Mouse (Mus musculus) testis, adult 2 months (tissue): ENCODE results near the gene Icos. TPM values are rescaled to one million over a fixed set of nuclear protein-coding genes. Genes with fewer than 3 reads are reported as not detected.

ENCODE experiments used
- H3K27ac ChIP-seq: fragments of 200-500 bp; 2 replicates; pipeline ENCODE4 v1.5.1; 2012; ENCODE audit warnings: low read depth, low read length; ENCODE audit not compliant: control insufficient read depth, insufficient read depth
- H3K27me3 ChIP-seq: fragments of 200-500 bp; 2 replicates; pipeline ENCODE4 v1.6.1; 2012; ENCODE audit warnings: mild to moderate bottlenecking, low read length, moderate library complexity; ENCODE audit not compliant: control insufficient read depth, insufficient read depth
- H3K36me3 ChIP-seq: fragments of 200-500 bp; 2 replicates; pipeline ENCODE4 v1.6.1; 2012; ENCODE audit warnings: mild to moderate bottlenecking, low read length; ENCODE audit not compliant: control insufficient read depth, insufficient read depth
- H3K4me1 ChIP-seq: fragments of 200-500 bp; 2 replicates; pipeline ENCODE4 v1.6.1; 2012; ENCODE audit warnings: low read length; ENCODE audit not compliant: control insufficient read depth, insufficient read depth
- H3K4me3 ChIP-seq: fragments of 200-500 bp; 2 replicates; pipeline ENCODE4 v1.5.1; 2012; ENCODE audit warnings: low read depth, mild to moderate bottlenecking, low read length, moderate library complexity, mixed read lengths; ENCODE audit not compliant: control insufficient read depth
- CTCF ChIP-seq: fragments of 200-500 bp; IDR thresholded peaks from 2 replicates; pipeline ENCODE4 v1.5.1; 2012; ENCODE audit warnings: low read depth, mild to moderate bottlenecking, inconsistent platforms, low read length, moderate library complexity; ENCODE audit not compliant: control insufficient read depth, insufficient read depth, insufficient replicate concordance
- POLR2A ChIP-seq: fragments of 200-500 bp; IDR thresholded peaks from 2 replicates; pipeline ENCODE4 v1.6.1; 2012; ENCODE audit warnings: low read depth, mild to moderate bottlenecking, inconsistent platforms, low read length, moderate library complexity; ENCODE audit not compliant: control insufficient read depth
- polyA plus RNA-seq: library from polyadenylated mRNA; depleted of rRNA; stranded (reverse); fragments of >200 nt; gene quantifications from 2 replicates; pipeline ENCODE4 v1.2.3, GENCODE M21; 2012

The Icos gene
- polyA plus RNA-seq, 1 experiment = 0.07 TPM

DNA sequence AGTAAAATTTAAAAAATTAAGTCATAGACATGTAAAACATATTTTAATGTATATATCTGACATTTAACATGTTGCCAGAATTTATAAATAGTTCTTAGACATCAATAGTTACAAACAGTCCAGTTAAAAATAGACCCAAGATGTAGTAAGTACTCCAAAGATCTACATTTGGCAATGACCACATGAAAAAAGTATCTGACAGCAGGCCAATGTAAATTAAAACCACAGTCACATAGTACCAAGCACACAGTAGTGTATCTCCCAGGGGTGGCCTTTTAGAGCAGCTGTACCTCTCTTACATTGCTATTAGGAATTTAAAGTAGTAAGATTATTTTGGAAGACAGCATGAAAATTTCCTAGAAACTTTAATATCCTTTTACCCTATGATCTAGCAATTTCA is 29.8 kb downstream of the Icos start:
- H3K4me1 ChIP-seq = no peaks in the 10 kb centered on the region
- no peak overlapping the region for H3K27ac ChIP-seq
- H3K27me3 ChIP-seq = no peaks in the 10 kb centered on the region
- H3K4me3 ChIP-seq = no peak overlapping the region
- no peaks in the 10 kb centered on the region for H3K36me3 ChIP-seq
- TF ChIP-seq CTCF (no peak), POLR2A (no peak)

- H3K36me3 ChIP-seq = no peaks in the 10 kb centered on the region
- no peaks in the 10 kb centered on the region for H3K4me1 ChIP-seq
- no peaks in the 10 kb centered on the region for H3K27me3 ChIP-seq
- TF ChIP-seq POLR2A = no peak
- no peak for TF ChIP-seq CTCF
- H3K4me3 ChIP-seq = no peak overlapping the region
- H3K27ac ChIP-seq = no peak overlapping the region
These were observed 38.9 kb downstream of the Icos start for GRCm38 (mm10) chr1:61016578-61017118.

DNA sequence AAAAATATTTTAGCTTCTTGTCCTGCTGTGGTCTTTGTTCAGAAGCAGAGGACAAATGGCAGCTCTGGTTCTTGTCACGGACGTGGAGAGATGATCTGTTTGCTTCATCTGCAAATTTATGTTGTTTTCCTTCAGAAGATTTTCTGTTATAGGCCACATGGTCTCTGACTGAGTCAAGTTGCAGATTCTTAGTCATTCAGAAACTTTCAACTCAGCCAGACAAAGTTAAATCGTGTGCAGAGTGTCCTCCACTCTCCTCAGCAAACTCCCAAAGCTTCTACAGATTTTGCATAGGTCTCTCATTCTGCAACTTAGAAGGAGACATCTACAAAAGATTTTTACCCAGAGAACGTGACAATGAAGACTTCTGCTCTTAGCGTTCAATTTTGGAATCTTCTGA is 49.0 kb downstream of the Icos start:
- Histone ChIP-seq H3K4me1 (no peaks in the 10 kb centered on the region), H3K4me3 (no peak overlapping the region), H3K27me3 (no peaks in the 10 kb centered on the region), H3K27ac (no peak overlapping the region), H3K36me3 (no peaks in the 10 kb centered on the region)
- TF ChIP-seq CTCF (no peak), POLR2A (no peak)

DNA sequence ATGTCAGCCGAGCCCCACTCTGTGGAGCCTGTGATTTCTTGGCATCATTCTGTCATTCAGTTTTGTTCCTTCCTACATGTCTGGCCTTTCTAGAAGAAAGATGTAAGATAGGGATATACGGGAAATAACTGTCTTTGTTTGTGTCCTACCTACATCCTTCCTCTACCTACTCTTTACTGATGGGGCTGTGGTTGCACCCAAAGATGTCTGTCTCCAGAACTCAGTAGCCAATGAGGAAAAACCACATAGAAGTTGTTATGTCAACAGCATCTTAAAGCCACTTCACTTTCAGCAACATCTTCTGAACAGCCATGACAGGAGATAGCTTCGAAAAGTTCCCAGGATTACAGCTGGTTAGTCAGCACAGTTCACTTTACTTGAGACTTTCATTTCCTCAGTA is 49.8 kb downstream of the Icos start:
- Histone ChIP-seq H3K4me1 (no peaks in the 10 kb centered on the region), H3K4me3 (no peak overlapping the region), H3K27me3 (no peaks in the 10 kb centered on the region), H3K36me3 (no peaks in the 10 kb centered on the region), H3K27ac (no peak overlapping the region)
- TF ChIP-seq POLR2A (no peak), CTCF (no peak)

GRCm38 (mm10) chr1:61029919-61030318 is 52.2 kb downstream of the Icos start:
- no peaks in the 10 kb centered on the region for H3K4me1 ChIP-seq
- no peaks in the 10 kb centered on the region for H3K27me3 ChIP-seq
- H3K36me3 ChIP-seq = no peaks in the 10 kb centered on the region
- no peak overlapping the region for H3K4me3 ChIP-seq
- H3K27ac ChIP-seq = no peak overlapping the region
- TF ChIP-seq POLR2A (no peak), CTCF (no peak)

DNA sequence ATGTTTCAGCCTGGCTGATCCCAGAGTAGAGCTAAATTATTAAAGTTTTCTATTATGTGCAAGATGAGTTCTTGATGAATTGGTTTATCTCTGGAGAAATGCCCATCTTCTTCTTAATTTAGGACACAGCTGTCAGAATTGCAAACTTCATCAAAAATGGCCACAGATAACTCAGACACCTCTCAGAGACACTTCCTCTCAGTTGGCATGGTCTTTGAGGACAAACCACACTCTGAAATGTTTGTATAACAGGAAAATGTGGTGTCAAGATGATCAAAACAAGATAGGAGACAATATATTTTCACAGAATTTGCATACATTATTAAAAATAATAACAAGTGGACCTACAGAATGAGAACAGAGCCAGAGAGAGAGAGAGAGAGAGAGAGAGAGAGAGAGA is 52.8 kb downstream of the Icos start:
- H3K4me1 ChIP-seq = no peaks in the 10 kb centered on the region
- no peaks in the 10 kb centered on the region for H3K27me3 ChIP-seq
- H3K27ac ChIP-seq = no peak overlapping the region
- no peak for TF ChIP-seq POLR2A
- no peak for TF ChIP-seq CTCF
- H3K36me3 ChIP-seq = no peaks in the 10 kb centered on the region
- no peak overlapping the region for H3K4me3 ChIP-seq

DNA sequence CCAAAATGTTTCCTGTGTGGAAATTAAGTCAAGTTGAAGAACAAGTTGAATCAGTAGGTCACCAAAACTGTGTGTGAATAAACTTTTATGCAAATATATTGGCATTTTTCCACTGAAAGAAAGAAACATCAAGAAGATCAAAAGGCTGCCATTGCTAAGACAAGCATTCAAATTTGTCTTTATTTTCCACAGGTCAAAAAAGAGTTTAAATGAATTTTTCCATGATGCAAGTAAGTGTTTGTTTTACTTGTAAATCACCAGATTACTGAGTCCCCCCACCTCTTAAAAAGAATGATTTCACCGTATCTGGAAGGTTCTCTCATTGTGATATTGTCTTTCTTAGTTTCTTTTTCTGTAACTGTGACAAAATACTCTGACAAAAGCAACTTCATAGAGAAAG is 57.5 kb downstream of the Icos start:
- H3K4me1 ChIP-seq = no peaks in the 10 kb centered on the region
- no peaks in the 10 kb centered on the region for H3K36me3 ChIP-seq
- no peak overlapping the region for H3K4me3 ChIP-seq
- H3K27ac ChIP-seq = no peak overlapping the region
- H3K27me3 ChIP-seq = no peaks in the 10 kb centered on the region
- TF ChIP-seq POLR2A = no peak
- TF ChIP-seq CTCF = no peak

DNA sequence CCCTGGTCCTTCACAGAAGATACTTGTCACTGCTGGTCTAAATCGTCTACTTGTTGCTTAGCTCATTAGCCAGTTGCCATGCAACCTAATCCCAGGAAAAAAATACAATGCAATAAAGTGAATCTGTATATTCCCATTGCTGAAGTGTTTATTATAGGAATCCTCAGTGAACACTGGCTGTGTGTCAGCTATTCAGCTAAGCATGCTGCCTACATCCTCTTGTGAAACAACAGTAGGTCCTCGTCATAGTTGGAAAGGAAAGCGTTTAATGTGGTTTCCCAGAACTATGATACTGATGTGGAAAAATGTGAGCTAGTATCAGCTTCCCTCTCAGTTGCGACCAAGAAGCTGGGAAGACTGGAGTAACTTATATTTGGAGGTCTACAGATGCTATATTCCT is 60.5 kb downstream of the Icos start:
- Histone ChIP-seq H3K27ac (no peak overlapping the region), H3K4me3 (no peak overlapping the region), H3K27me3 (no peaks in the 10 kb centered on the region), H3K4me1 (no peaks in the 10 kb centered on the region), H3K36me3 (no peaks in the 10 kb centered on the region)
- no peak for TF ChIP-seq POLR2A
